Mouse (Mus musculus) naive thymus-derived CD4-positive, alpha-beta T cell, adult 2 months (primary cell): Measurements from ENCODE around the gene 9130008F23Rik.

Experiments
- DNase-seq: peaks from one replicate; pipeline ENCODE4 v3.0.0-alpha.2; 2011; ENCODE audit warnings: low read depth

The 9130008F23Rik gene

DNA sequence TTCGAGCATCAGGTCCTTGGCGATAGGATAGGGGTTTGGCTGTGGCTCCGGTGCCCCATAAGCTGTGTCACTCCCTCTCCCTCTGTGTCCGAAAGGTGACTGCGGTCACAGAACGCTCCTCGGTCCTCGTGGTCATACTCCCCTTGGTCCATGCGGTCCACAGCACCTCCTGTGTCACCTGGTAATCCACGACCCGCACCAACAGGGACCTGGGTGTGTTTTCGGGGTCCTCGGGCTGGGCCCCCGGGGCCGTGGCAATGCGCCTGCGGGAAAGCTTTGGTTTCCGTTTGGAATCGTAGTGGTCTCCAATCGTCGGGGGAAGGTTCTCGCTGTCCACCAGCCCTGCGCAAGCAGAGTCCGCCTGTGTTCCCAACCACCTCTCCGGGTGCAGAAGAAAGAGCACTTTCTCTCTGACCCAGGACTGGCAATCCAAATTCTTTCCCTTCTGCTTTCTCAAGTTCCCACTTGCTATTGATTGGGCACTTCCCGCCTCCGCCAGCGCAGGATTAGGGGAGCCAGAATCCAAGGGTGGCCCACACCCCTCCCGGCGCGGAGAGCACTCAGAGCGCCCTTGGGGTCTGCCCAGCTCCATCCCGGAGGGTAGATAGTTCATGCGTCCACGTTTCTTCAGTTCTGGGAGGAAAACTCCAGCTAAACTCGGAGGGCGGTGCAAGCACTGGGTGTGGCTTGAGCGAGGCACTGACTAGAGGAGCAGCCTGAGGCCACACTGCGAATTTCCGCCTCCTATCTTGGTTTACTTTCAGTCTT lies at the start of gene 9130008F23Rik:
Gene 9130008F23Rik (minus strand): TSS at position 636 of the 768 bp plus-strand sequence.
- DNase-seq: no peak

DNA sequence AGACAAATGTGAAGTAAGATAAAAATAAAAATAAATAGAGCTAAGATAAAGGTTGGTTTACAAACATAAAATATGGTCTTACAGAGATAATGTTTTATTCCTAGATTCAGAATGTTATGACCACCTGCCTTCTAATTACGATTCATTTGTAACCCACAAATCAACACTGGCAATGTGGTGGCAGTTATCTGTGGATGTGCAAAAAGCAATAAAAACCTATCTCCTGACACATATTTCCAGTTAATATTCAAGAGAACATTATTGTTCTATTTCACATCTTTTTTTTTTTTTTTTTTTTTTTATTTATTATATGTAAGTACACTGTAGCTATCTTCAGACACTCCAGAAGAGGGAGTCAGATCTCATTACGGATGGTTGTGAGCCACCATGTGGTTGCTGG lies 35.1 kb upstream of the 9130008F23Rik start:
- no peak for DNase-seq

DNA sequence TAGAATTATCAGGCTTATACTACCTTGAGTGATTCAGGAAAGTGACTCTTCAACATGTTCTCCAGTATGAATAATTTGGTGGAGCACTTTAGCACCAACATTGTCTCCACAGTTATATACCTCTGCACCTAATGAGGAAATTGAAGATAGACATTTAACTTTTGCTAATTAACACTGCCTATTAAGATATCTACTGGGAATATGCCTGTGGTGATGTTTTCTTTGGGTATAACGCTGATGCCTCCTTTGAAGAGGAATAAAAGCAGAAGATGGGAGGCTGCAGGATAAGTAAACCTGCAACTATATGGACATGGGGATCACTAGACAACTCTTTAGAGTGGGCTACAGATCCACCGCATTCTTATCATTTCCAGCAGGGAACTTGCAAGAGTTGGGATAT lies 33.9 kb upstream of the 9130008F23Rik start, which contains the start of gene Glyatl3:
Gene Glyatl3 (minus strand): TSS at position 101 of the 400 bp plus-strand sequence.
- no peak for DNase-seq

DNA sequence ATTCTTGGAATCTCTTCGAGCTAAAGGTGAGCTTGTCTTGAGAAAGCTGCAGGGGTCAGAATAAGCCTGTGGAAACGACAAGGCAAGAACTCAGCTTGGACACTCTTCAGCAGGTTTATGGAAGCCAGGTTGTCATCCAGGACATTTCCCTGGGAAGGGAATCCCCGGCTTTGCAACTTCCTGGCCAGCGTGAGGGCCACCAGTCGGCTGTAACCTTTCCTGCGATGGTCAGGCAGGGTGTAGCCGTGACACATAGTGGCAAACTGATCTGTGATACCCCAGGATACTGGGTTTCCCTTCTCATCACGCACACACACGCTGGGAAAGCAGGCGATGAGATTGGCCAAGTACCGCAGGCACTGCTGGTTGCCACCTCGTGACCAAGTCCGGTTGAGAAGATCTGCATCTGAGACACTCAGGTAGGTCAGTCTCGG lies 24.4 kb upstream of the 9130008F23Rik start:
- DNase-seq: no peak

DNA sequence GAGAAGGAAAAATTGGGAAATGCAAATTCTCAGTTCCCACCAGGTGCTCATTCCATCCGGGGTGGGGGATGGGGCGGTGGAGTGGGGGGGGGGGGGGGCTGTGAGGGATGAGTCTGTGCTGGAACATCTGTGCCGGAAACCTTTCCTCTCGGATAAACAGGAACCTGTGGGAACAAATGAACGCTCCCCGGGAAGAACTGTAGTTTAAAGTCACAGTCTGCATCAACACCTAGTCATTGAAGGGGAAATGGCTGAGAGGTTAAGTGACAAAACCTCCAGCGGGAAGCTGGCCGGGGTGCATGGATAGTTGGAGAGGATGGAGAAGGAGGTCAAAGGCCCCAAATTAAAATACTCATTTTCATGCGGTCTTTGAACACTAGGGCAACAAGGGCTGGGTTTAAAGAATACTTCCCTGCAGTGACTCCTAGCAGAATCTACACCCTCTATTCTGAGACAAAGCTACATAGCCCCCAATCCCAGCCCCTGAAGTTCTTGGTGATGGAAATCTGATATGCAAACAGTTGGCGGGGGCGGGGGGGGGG lies 23.8 kb upstream of the 9130008F23Rik start:
- DNase-seq: no peak

DNA sequence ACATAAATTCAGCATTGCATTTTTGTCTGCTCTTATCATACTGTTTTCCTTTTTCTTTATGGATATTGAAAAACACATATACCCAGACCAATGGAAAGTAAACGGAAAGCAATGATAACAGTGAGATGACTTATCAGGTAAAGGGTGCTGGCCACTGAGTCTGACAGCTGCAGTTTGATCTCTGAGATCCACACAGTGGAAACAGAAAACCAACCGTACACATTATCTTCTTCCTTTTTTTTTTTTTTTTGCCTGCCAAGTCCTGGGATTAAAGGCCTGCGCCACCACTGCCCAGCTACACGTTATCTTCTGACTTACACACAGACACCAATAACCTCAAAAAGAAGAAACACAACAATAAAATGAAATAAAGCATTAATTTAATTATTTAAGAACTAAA lies 23.0 kb upstream of the 9130008F23Rik start:
- no peak for DNase-seq

DNA sequence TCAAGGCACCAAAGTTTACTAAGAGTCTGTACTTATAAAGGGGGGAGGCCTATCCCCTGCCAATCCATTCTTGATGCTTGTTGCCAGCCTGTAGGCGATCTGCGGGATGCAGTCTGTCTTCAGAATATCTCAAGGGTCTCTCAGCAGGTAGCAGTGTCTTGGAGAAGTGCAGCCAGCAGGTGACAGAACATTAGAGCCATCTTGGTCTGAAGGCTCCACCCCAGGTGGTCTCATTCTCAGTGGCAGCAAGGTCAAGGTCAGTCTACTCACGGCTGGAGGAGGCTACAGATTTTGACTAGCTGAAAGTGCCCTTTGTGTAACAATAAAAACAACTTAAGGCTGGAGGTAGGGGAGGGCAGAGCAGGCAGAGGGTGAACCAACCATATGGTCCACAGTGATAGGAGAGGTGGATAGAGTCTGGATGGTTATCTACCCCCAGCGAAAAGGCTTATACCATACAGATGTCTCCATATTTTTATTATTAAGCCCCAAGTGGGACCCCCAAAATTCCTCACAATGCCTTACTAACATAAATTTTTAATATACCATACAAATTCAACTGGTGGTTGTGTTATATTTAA lies 19.5 kb upstream of the 9130008F23Rik start:
- DNase-seq: no peak

DNA sequence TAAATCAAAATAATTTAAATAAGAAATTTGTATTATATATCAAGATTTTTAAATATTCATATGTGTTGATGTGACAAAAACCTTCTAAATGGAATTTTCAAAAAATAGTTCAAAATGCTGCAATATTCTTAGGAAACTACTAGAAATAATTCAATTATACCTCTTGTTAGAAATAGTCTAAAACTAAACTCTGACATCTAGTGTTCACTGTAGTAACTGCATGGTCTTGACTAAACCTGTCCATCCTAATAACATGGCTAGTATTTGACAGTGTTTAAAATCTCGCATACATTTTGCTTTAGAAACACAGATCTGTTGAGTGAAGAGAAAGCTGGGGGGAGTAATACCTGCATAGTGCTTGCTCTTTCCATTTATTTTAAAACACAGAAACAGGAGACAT lies 16.5 kb upstream of the 9130008F23Rik start:
- no peak for DNase-seq

DNA sequence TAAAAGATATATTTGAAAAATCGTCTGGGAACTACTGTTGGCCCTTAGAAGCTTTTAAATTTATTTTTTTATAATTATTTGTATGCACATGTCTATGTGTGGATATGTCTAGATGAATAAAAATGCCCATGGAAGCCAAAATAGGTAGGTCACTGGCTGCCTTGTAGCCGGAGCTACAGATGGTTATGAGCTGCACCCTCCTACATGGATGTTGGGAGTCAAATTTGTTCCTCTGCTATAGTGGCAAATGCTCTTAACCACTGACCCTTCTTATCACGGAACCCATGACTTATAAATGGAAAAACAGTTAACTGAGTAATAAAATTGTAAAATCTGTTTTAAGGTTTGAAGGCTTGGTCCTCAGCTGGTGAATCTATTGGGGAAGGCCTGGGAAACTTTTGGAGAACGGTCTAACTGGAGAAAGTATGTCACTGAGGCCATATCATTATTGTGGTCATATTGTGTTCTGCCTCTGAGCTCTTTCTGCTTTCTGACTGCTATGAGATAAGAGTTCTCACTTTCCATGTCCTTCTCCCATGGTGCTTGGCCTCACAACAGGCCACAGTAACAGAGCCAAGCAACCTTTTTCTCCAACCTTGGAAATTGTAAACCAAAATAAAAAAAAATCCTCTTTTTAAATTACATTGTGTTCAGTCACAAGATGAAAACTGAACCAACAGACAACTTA lies 7.6 kb upstream of the 9130008F23Rik start:
- DNase-seq: no peak

DNA sequence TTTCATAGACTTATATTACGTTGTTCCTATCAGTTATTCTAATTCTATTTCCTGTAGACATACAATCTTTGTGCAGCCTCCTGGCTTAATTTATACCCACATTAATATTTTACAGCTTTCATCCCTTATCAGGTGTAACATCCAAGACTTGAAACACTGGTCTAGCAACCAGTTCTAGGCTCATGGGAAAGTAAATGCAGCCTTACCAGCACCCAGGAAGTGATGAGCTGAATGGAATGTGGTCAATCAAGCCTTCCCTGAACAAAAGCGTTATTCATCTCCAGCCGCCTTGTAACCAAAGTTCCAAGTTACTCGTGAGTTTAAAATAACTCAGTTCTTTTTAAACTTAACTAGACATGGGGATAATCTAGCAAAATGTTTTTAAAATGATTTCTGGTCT lies 4.8 kb upstream of the 9130008F23Rik start:
- DNase-seq: no peak

DNA sequence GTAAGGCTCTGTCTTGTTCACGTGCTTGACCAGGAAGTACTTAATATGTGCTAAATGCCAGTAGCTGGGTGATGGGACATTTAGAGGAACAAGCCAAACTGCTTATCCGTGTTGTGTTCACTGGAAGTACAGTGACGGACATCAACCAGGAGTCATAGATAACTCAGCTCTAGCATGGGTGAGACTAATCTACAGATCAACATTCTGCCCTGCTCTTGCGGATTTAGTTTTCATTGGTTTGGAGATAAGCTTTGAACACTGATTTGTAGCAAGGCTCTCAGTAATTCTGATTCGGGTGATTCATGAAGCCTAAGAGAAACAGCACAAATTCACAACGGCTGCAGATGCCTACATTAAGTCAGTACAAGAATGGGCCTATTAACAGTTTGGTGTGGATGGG lies 1.8 kb upstream of the 9130008F23Rik start:
- DNase-seq: no peak

DNA sequence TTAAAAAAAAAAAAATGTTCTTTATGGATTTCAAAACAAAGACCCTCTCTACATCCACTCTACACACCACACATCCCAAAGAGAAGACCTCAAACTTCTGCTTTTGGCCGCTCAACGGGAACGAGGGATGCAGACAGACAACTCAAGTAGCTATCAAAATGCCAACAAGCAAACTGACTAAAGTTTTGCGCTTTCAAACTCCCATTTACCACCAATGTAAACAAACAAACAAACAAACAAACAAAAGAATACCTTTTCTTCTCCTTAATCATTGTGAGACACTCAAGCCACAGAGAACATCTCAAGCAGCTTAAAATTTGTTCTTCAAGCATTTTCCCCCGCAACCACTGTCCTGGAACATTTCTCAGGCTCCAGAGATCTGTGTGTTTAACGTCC lies 833 bp downstream of the 9130008F23Rik start:
- no peak for DNase-seq

DNA sequence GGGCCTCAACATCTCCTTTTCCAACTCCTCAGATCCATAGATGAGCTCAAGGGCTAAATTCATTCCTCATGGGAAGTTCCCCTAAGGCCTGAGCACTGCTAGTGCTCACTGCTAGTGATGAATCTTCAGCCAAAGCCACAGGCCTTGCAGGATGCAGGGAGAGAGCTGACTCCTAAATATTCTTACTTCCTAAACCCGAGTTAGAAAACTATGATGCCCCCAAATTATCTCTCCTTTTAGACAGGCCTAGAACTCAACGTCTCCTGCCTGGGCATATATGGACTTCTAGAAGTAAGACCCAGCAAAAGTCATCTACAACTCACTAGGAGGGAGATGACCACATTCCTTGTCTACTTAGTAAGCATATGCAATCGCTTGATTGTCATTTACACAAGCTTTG lies 2.6 kb downstream of the 9130008F23Rik start:
- no peak for DNase-seq

DNA sequence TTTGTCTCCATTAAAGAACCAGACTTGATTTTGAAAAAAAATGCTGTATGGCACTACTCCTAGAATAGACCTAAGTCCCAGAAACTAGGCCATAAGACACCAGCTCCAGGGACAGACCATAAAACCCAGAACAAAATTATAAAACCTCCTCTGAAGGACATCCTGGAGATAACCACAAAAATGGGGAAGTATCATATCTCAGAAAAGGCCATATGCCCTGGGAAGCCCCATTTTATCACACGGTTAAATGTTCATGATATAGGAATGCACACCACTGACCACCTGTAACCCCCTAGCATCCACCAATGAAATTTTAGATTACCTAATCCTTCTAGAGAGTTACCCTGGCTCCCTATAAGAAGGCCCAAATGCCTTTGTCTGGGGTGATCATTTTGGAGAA lies 4.8 kb downstream of the 9130008F23Rik start:
- no peak for DNase-seq

DNA sequence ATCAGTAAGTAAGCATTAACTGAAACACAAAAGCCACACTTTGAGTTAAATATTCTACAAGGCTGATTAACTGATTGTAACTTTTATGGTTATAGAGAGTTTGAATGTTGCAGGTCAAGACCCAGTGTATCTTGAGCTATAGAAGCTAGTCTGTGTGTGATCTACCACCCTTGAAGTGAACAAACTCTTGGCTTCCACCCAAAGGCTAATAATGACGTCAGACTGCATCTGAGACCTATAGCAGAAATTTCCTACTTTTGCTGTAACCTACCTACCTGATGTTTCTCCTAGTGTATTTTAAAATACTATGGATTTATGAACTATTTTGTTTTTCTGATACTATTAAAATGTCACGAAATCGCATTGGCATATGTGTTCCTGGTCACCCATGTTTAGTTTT lies 5.7 kb downstream of the 9130008F23Rik start:
- no peak for DNase-seq

DNA sequence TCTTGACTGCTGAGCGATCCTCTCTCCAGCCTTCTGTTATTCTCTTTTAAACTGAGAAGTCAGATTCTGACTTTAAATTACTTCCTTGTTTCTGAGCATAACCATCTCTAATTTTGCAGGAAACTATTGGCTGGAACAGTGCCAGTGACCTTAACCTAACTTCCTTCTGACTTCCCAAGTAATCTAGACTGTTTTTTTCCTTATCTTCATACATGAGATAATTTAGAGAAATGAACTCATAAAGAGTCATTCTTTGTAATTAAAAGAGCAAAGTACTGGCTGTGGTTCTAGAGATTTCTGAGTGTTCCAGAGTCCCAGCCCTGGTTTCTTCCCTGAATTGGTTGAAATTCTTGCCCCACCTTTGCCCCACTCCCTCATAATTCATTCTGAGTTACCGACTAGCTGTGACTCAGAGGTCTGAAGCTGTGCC lies 6.8 kb downstream of the 9130008F23Rik start:
- no peak for DNase-seq

DNA sequence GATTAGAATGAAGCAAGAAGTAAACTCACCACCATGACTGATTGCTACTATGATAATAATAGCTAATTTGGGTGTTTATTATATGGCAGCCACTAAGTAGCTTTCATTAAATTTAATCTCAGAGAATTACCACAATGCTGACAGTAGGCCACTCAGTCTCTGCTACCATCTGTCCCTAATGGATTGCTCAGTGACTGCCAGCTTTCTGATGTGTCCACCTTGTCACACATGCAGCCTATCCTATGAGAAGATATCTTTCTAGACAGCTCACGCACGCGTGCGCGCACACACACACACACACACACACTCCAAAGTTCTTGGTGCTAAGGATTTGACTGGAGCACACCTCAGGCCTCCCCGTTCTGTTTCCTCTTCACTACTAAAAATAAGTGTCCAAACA lies 7.7 kb downstream of the 9130008F23Rik start:
- no peak for DNase-seq

DNA sequence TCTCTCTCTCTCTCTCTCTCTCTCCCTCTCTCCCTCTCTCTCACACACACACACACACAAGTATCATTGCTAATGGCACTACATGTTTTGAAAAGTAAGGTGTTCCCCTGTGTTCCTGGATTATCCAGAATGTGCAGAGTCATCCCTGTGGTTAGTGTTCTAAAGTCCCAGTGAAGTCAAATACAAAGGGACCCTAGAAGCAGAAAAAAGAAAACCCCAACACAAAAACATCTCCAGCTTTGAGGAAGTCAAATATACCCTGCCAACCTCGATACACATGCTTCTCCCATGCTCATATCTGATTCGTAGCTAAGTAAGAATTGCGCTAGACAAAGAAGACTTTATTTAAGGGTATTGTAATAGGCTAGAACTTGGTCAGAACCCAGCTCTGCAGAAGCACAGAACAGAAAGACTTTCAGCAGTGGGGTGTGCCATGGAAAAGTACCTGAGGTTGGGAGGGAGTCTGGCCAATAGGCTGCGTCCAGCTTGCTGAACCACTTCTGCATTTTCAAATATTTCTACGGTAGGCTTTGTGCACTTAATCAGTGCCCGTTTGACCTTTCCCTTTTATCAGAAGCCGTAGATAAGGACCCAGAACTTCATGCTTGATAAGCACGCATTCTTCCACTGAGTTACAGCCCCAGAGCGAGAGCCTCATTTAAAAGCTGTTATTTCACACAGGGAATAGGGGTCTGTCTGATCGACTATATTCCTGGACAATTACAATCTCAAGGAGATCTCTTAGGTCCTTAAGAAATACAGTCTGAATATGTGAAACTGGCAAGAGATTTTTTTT lies 11.2 kb downstream of the 9130008F23Rik start:
- no peak for DNase-seq

DNA sequence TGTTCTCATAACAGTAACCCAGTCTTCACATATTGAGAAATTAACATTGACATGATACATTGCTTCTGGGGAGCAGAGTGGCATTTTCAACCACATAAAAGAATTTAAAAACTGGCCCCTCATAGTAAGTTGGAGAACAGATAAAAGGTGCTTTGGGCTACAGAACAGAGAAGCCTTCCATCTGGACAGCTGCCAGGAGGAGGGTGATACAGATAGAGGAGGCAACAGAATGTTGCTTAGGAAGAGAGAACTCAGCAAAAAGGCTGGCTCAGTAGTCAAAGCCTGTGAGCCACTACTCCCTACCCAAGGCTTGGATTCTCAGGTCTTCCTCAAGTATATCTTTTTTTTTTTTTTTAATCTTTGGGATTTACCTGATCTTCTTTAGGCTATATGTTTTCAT lies 25.3 kb downstream of the 9130008F23Rik start:
- no peak for DNase-seq

DNA sequence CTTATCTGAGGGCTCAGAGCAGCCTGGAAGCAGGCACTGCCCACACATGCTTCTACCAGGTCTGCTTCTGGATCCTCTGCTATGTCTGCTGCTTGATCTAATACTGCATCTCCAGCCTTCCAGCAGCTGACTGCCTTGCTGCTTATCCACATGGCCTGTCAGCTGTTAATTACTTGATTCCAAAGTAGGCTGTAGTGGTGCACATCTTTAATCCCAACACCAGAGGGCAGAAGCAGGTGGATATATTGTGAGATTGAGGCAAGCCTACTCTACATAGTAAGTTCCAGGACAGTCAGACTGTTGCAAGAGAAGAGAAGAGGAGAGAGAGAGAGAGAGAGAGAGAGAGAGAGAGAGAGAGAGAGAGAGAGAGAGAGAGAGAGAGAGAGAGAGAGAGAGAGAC lies 43.1 kb downstream of the 9130008F23Rik start:
- no peak for DNase-seq

DNA sequence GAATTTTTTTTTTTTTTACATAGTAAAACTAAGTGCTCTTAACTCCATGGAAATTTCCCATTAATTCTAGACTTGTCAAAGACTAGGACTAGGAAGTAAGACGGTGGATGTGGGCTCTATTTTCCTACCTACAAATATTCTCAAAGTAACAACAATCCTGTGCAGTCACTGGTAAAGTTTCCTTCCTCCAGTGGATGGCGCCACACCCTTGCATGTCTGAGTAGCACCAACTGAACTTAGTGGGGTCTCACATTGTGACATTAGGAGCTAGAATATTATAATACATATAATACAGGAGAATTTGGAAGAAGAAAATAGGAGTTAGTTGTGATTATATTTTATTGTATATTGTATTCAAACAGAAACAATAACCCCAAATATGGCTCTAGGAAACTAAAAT lies 48.5 kb downstream of the 9130008F23Rik start:
- DNase-seq: no peak
